Mouse (Mus musculus) layer of hippocampus, postnatal 25 days (tissue): ENCODE data around the gene Rnf11. TPM values are rescaled to one million over a fixed set of nuclear protein-coding genes. Genes with fewer than 3 reads are reported as not detected.

Source experiments
- DNase-seq, 2 experiments: peaks; one replicate each; pipeline ENCODE4 v3.0.0; 2022; ENCODE audit warnings: mixed read lengths in 2 of 2, low spot score in 1 of 2; ENCODE audit errors: extremely low spot score in 1 of 2
- total RNA-seq, 2 experiments: library from RNA; stranded (reverse); gene quantifications; 2 replicates each; pipeline ENCODE4 v1.2.3; 2021

The Rnf11 gene
- total RNA-seq, 2 experiments from 2014 or later: 164 to 182 TPM

DNA sequence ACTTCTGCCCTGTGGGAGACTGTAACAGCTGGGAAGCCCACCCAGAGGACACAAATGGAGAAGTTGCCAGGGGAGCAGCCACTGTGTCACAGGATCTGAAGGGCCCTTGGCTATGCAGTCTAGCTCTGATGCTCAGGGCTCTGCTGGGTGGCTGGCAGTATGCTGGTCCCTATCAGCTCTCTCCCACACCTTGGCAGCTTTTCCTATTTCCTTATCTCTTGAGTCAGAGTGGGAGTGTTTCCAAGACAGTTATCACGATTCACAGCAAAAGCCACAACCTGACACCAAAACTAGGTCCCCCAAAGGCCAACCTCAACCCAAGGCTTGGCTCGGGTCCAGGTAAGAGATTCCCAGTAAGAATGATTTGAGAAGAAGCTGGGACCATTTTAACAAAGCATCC is 39.1 kb downstream of the Rnf11 start:
- no peak for DNase-seq

DNA sequence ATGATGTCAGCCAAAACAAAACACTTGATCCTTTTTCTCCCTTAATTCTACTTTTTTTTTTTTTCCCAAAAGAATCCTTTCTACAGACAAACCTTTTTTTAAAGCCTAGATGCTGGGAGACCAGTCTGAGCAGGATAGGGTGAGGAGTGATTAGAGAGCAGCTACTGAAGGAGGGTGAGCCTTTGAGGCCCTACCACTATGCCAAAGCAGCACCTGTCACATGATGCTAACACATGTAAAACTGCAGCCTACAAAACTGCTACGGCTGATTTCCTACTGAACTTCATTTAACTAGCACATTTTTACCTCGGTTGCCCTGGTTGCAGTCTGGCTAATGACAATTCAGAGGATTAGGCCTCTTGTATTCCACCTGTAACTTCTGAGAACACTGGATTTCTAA is 39.6 kb downstream of the Rnf11 start:
- no peak for DNase-seq

DNA sequence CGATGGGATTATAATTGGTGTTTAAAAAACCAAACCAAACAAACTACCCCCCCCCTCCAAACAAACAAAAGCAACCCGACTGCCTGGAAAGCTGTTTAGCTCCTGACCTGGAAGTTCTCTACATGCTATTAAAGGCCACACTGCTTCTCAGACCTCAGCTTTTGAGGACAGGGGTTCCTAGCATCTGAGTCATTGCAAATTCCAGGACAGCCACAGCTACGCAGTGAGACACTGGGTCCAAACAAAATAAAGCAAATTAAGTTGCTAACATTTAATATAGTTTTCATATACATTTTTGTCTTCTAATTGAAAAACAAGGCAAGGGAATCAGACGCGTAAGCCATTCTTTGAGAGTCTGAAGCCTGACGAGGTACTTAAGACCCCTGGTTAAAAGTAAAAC is 40.1 kb downstream of the Rnf11 start:
- no peak for DNase-seq

DNA sequence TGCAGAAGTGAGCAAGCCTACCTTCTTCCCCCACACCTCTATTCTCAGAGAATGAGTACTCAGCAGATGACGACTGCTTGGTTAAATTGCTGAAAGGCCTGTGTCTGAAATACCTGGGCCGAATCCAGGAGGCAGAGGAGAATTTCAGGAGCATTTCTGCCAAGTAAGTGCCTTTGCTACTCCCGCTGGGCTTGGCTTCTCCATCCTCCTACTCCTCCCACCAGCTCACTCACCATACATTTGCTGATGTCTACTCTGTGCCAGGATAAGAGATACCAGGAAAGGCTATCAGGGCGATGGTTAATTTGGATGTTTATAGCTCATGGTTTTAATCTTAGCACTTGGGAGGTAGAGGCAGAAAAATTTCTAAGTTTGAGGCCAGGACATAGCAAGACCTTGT is 41.9 kb downstream of the Rnf11 start:
- DNase-seq: no peak

DNA sequence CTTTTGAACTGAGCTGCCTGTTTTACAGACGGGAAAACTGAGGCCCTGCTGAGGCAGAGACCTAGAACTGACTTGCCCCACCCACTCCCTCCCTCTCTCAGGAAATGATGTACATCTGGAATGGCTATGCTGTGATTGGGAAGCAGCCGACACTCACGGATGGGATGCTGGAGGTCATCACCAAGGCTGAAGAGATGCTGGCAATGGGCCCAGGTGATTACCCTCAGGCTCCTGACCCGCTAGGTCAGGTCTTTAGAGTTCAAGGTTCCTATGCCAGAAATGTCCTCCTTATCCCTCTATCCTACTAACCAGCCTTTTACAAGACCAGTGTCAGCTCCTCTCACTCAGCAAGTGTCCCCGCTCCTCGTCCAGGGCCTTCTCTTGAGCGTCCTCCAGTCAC is 42.4 kb downstream of the Rnf11 start:
- DNase-seq: no peak

DNA sequence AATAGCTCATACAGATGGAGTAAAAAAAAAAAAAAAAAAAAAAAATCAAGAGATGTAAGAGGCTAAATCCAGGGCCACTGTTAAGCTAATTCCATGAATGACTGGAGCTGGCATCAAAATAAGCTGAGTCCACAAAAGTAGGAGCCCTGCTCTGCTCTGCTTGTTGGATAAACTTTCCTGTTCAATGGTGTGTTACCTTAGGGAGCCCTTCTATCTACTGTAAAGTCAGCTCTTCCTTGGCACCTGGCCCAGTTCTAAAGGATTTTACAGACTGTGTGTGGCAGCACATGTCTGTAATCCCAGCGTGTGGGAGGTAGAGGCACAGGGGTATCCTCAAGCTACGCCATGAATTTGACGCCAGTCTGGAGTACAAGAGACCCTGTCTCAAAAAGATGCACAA is 43.5 kb downstream of the Rnf11 start:
- DNase-seq: no peak

DNA sequence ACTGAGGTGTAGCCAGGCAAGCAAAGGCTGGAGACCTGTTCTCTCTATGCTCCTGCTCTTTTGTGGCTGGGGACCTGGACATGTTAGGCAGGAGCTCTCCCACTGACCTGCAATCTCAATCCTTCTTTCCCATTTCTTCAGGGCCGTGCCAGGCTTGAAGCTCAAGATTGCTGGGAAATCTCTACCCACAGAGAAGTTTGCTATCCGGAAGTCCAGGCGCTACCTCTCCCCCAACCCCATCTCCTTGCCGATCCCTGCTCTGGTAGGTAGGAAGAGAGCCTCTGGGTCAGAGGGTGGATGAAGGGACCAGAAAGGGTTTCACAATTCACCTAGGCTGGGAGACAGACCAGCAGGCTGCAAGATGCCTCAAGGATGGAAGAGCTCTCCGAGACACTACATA is 44.1 kb downstream of the Rnf11 start:
- DNase-seq: no peak

DNA sequence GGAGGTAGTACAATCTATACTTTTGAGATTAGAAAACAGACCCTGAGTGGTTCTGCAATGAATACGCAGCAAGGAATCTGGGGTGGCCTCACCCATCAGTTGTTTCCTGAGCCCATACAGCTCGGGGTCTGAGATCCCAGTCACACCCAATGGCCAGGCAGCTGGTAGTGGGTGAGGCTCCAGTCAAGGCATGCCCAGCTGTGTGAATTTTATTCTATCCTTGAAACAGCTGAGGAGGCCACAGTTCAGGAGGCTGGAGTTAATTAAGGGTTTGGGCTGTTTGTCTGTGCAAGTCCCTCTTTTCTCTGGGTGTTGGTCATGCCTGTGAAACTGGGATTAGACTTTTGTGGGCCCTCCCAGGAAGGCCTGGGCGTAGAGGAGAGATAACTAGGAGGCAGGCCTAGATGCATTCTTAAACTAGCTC is 44.7 kb downstream of the Rnf11 start:
- no peak for DNase-seq

DNA sequence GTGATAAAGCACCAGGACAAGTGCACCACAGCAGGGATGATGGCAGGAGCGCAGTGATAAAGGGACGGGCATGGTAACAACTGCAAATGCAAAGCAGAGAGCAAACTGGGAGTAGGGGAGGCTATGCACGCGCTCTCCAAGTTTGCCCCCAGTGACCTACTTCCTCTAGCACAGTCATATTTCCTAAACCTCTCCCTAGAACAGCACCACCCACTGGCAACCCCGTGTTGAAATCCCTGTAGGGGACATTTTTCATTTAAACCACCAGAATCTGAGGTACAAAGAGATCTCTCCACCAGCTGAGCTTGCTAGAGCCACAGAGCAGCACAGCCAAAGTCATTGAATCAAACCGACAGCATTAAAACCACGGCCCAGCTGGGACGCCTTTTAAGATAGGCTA is 45.4 kb downstream of the Rnf11 start:
- DNase-seq: no peak

DNA sequence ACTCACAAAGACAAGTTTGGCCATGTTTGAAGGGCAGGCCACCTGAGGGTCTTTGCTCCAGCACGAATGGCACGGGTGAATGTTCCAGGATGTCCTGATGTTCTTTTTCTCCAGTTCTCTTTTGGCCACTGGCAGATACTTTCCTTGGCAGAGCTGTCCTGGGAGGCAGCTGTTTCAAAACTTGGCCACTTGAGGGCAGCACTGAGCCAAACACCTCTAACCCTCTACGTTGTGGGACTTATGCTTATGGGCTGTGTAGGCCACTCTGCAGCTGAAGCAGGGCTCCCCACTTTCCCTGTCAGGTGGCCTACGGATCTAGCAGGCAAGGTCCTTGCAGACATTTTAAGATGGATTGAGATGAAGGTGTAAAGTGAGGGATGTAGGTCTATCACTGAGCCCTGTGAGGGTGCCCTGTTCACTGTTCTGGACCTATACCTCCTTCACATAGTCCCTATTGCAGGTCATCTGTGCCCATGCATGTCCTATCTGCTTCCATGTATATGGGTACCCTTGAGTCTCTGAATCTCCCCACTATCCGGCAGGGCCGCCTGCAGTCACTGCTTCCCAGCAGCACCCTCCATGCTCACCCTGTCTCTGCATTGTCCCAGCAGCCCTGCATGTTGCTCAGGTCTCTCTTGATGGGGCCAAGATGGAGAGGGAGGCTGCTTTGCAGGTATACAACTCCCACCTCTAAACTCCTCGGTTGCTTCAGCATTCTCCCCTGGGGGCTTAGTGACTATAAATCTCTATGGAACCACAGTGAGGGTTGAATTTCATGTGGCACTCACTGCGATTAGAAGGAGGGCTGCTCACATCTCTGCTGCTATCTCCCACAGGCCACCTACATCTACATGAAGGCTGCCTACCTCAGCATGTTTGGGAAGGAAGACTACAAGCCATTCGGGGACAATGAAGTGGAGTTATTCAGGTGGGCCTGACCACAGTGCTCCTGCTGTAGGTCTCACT is 46.3 kb downstream of the Rnf11 start:
- peak in 1 of 2 experiments; percentile 67 for DNase-seq

DNA sequence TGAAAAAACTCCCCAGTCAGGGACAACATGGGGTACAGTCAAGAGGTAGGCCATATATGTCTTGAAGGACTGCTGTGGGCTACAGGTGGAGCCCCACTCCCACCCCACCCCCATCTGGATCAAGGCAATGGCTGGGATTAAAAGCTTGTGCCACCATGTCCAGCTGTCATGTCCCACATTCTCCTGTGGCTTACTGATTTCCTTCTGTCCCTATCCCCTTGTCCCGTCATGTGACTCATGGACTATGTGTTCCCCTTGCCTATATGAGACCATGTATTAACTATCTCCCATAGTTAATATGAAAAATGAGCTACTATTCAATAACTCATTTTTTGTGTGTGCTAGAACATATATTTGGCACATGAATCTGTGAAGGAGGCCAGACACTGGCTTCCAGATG is 50.3 kb downstream of the Rnf11 start:
- DNase-seq: no peak

DNA sequence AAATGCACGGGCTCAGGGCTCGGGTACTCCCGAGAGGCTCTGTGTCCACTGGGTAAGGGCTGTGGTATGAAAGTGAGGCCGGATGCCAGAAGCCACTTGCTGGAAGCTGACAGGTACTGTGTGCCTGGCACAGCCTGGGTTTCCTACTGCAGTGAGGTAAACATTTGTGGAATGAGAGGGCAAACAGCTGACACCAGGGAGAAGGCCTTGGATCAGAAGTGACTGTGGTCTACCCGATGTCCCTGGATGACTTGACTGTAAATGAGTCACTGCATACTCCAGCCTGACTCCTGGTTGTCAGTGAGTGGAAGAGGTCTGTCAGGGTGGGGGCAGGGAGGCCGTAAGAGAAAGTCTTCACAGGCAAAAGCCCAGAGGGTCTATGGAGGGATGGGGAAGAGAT is 50.9 kb downstream of the Rnf11 start:
- DNase-seq: no peak

DNA sequence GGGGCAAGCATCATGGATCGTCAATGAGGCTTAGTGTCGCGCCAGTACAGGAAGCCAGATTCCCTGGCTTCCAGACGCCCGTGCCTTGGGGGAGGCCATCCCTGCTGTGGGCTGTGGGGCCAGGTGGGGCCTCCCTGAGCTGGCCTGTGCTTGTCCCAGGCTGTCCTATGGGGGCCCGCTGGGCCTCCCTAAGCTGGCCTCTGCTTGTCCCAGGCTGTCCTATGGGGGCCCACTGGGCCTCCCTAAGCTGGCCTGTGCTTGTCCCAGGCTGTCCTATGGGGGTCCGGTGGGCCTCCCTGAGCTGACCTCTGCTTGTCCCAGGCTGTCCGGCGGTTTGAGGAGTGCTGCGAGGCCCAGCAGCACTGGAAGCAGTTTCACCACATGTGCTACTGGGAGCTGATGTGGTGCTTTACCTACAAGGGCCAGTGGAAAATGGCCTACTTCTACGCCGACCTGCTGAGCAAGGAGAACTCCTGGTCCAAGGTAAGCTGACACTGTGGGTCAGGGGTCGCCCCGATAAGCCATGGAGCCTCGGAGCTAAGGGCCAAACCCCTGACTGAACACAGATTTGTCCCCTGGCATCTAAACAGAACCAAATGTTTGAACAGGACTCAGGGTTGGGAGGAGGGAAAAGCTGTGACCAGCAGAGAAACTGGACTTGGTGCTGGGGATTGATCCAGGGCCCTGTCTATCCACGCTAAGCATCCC is 51.7 kb downstream of the Rnf11 start:
- no peak for DNase-seq

DNA sequence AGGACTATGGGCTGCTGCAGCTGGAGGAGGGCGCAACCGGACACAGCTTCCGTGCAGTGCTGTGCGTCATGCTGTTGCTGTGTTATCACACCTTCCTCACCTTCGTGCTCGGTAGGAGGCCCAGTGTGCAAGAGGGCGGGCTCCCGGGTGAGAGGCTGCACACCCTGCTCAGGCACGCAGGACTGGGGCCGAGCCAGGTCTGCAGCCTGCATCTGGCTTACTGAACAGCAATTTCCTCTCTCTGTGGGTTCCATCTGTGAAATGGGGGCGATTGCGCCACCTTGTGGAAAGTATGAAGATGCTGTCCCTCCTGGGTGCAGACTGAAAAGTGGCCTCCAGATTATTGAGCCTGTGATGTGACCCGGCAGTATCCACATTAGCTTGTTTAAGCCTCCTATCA is 53.7 kb downstream of the Rnf11 start:
- peak in 1 of 2 experiments; percentile 51 for DNase-seq

DNA sequence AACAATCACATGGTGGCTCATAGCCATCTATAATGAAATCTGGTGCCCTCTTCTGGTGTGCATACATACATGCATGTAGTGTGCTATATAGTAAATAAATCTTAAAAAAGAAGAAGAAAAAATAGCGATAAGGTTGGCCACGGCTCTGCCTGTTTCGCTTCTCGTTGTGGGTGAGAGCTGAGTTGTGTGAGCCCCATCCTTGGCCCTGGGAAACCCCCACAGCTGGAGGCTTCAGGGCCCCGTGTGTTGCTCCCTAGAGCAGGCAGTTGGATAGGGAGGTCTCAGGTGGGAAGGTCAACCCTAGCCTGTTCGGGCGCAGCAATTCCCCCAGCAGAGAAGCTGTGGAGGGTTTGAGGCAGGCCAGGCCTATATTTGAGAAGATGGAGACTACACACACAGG is 54.3 kb downstream of the Rnf11 start:
- no peak for DNase-seq

DNA sequence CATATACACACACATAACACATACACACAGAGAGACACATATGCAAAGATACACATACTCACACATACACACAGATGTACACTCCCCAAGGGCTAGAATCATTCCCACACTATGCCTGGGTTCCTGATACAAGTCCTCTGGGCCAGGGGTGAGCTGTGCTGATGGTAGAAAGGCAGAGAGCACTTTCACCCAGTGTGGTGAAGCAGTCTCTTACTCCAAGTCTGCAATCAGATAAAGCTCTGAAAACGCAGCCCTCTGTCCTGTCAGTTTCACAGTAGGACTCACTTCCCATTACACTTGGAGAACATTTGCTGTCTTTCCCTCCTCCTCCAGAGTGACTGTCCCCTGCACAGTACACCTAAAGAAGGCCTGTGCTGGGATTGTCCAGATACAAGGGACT is 57.5 kb downstream of the Rnf11 start:
- DNase-seq: no peak

DNA sequence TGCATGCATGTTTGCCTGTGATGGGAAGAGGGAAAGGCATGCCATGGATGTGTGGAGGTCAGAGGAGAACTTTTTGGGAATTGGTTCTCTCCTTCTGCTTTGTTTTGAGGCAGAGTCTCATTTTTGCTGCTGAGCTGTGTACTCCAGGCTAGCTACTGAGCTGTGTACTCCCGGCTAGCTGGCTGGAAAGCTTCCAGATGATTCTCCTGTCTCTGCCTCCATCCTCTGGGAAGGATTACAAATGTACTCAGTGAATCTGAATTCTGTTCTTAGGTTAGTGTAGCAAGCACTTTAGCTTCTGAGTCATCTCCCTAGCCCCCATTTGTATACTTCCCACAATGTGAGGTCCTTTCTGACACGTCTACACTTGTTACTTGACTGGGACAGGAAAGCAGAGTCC is 61.1 kb downstream of the Rnf11 start:
- DNase-seq: no peak

DNA sequence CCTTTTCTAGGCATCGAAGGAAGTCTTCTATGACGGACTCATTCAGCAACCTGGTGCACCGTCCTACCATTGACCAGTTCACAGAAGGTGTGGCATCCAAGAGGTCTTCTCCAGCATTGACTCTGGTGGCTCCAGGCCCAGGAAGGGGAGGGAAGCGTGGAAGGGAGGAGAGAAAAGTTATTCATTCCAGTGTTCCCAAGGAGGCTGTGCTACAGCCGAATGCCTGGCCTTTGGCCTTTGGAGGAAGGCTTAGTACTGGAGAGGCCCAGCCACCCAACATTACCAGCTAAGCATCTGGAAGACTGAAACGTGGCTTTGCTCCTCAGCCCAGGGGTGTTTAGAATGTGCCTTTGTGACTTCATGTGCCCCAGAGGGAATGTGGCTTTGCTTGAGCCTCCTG is 62.1 kb downstream of the Rnf11 start:
- no peak for DNase-seq

DNA sequence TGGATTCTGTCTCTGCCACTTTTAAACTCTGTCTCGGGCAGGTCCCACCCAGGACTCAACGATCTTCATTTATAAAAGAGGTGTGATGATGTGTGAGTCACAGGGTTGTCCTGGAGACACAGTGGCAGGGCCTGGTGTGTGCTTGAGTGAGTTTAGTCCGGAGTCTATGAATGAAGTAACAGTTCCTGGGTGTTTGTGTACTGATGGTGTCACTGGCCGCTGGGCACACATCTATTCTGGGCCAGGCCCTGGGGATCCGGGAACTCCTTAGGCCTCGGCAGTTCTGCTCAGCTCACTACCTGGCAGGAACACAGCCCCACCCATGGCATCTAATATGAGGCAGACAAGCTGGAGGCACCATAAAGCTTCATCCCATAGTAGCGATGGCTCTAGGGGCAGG is 62.9 kb downstream of the Rnf11 start:
- DNase-seq: no peak

DNA sequence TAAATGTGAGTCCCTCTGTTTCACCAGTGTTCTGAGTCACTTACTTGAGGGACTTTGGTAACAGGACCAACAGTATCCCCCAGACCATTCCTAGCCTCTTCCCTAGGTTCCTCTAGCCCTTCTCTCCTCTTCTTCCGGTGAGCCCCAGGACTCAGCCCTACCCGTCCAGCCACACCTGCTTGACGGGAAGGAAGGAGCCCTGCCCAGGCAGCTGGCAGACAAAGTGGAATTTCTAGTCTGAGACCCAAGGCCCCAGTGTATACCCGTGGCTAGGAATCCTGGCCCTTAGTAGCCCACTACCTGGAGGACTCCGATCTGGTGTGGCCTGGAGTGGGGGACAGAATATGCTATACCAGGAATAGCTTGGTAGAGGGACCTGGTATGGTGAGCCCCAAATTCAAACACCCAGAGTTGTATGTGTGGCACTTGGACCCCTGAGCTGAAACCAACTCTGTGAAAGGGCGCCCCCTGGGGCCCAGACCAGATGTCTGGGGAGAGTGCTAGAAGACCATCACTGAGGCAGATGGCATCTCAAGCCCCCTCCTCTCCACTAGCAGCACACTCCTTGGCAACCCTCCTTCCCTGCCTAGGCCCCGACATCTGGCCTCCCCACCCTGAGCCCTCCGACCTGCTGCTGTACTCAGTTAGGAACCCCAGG is 64.3 kb downstream of the Rnf11 start:
- DNase-seq: peak in 1 of 2 experiments; percentile 25

DNA sequence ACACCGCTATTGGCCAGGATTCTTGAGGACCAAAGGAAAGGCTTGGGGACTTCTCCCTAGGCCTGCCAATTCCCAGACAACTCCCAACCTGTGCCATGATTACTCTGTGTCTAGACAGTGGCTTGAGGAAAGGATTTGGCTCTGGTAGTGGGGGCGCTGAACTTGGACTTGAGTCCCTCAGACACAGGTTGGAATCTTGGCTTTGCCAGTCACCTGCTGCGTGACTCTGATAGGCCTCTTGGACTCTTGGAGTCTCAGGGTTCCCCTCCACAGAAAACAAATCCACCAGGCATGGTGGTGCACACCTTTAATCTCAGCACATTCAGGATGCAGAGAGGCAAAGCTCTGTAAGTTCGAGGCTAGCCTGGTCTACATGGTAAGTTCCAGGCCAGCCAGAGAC is 65.0 kb downstream of the Rnf11 start:
- no peak for DNase-seq
